Mouse (Mus musculus) midbrain, postnatal 0 days (tissue): ENCODE data around the gene Gpx7. TPM values are rescaled to one million over a fixed set of nuclear protein-coding genes. Genes with fewer than 3 reads are reported as not detected.

ENCODE experiments used
- ATAC-seq: fragments of 200-750 bp; cut with Nextera tagmentation; 2 replicates; pipeline ENCODE4 v1.8.0; 2017; ENCODE audit warnings: moderate number of reproducible peaks, mild to moderate bottlenecking, moderate TSS enrichment, moderate library complexity; ENCODE audit not compliant: low FRiP score
- DNase-seq: peaks from one replicate; pipeline ENCODE4 v3.0.0-alpha.2; 2015; ENCODE audit warnings: low spot score
- H3K27ac ChIP-seq: fragments of 300-500 bp; sonication (generic); 2 replicates; pipeline ENCODE4 v1.5.1; 2014; ENCODE audit warnings: low read depth, mild to moderate bottlenecking, low read length, mixed read lengths
- H3K27me3 ChIP-seq: fragments of 300-500 bp; sonication (generic); 2 replicates; pipeline ENCODE4 v1.6.1; 2014; ENCODE audit warnings: low read length, control low read depth, mixed read lengths; ENCODE audit not compliant: insufficient read depth
- H3K36me3 ChIP-seq: fragments of 300-500 bp; sonication (generic); 2 replicates; pipeline ENCODE4 v1.6.1; 2014; ENCODE audit warnings: low read length, control low read depth, mixed read lengths; ENCODE audit not compliant: insufficient read depth
- H3K4me1 ChIP-seq: fragments of 300-500 bp; sonication (generic); 2 replicates; pipeline ENCODE4 v1.6.1; 2014; ENCODE audit warnings: mild to moderate bottlenecking, control low read depth, antibody characterized with exemption, low read length, mixed read lengths; ENCODE audit not compliant: insufficient read depth
- H3K4me2 ChIP-seq: fragments of 300-500 bp; sonication (generic); 2 replicates; pipeline ENCODE4 v1.6.1; 2014; ENCODE audit warnings: low read depth, mild to moderate bottlenecking, low read length, mixed read lengths; ENCODE audit not compliant: poor library complexity, severe bottlenecking
- H3K4me3 ChIP-seq: fragments of 300-500 bp; sonication (generic); 2 replicates; pipeline ENCODE4 v1.5.1; 2014; ENCODE audit warnings: low read depth, mild to moderate bottlenecking, low read length, moderate library complexity
- H3K9ac ChIP-seq: fragments of 300-500 bp; sonication (generic); replicated peaks from 2 replicates; pipeline ENCODE4 v1.6.1; 2014; ENCODE audit warnings: mild to moderate bottlenecking, low read length, moderate library complexity, mixed read lengths; ENCODE audit not compliant: poor library complexity, severe bottlenecking
- H3K9me3 ChIP-seq: fragments of 300-500 bp; sonication (generic); 2 replicates; pipeline ENCODE4 v1.6.1; 2016; ENCODE audit warnings: low read length, control low read depth
- CTCF ChIP-seq: IDR thresholded peaks from 2 replicates; pipeline ENCODE4 v1.5.1; 2016; ENCODE audit warnings: antibody characterized with exemption, mild to moderate bottlenecking
- WGBS: fragments of 180-500 bp; shearing (Covaris S2); extraction: QIAGEN DNeasy Blood & Tissue Kit; methylation state at CpG from one replicate; pipeline ENCODE4 v1.1.7; 2014; 5-methylcytosine and 5-hydroxymethylcytosine counted together
- polyA plus RNA-seq: library from polyadenylated mRNA; unstranded; fragments of >200 nt; fragmentation: Nextera tagmentation; extraction: Ambion mirVana; gene quantifications from 2 replicates; pipeline ENCODE4 v1.2.1, GENCODE M21; 2015
- total RNA-seq: library from RNA; depleted of rRNA; stranded (reverse); fragments of >200 nt; gene quantifications from 2 replicates; pipeline ENCODE4 v1.2.3, GENCODE M21; 2014; rRNA removed

Gene Gpx7
- total RNA-seq (27.7 and 52.2 TPM in 2 replicates), polyA plus RNA-seq (35.1 and 37.5 TPM in 2 replicates)

- ATAC-seq (0 out of 2 replicates have a peak, but pooled peaks have one; percentile 35), DNase-seq (no peak)
- 0 out of 2 replicates have a peak, but pooled peaks cover 2% of the 10 kb centered on the region for H3K4me1 ChIP-seq
- H3K36me3 ChIP-seq = no peaks in the 10 kb centered on the region
- WGBS = 10% methylated on average over 15 of the region's 15 CpGs
- TF ChIP-seq CTCF = no peak
- H3K9me3 ChIP-seq = no peaks in the 10 kb centered on the region
- peak within 1 kb of the TSS; percentile 67 for H3K27ac ChIP-seq
- peak within 1 kb of the TSS; percentile 48 for H3K4me3 ChIP-seq
- peak within 1 kb of the TSS; percentile 76 for H3K4me2 ChIP-seq
- no peaks in the 10 kb centered on the region for H3K27me3 ChIP-seq
- peak within 1 kb of the TSS; percentile 56 for H3K9ac ChIP-seq
Measured at GRCm38 (mm10) chr4:108406861-108407401, at the start of gene Gpx7. TSS of gene Gpx7 (minus strand) at chr4:108406961.

- 87% methylated on average over 2 of the region's 2 CpGs for WGBS
- DNase-seq (no peak), ATAC-seq (no peak)
- no peak overlapping the region for H3K4me2 ChIP-seq
- H3K27ac ChIP-seq = no peak overlapping the region
- no peak for TF ChIP-seq CTCF
- H3K9ac ChIP-seq = no peak overlapping the region
- H3K27me3 ChIP-seq = no peaks in the 10 kb centered on the region
- no peaks in the 10 kb centered on the region for H3K36me3 ChIP-seq
- H3K9me3 ChIP-seq = no peaks in the 10 kb centered on the region
- no peak overlapping the region for H3K4me3 ChIP-seq
- H3K4me1 ChIP-seq = peaks cover 4% of the 10 kb centered on the region; the same call in 1 of the 2 replicates
Measured at GRCm38 (mm10) chr4:108456028-108456427, 49.3 kb upstream of the Gpx7 start.

GRCm38 (mm10) chr4:108448091-108448490 is 41.3 kb upstream of the Gpx7 start:
- H3K4me1 ChIP-seq = no peaks in the 10 kb centered on the region
- no peaks in the 10 kb centered on the region for H3K36me3 ChIP-seq
- H3K9ac ChIP-seq = no peak overlapping the region
- H3K4me2 ChIP-seq = no peak overlapping the region
- TF ChIP-seq CTCF = no peak
- no peak overlapping the region for H3K4me3 ChIP-seq
- ATAC-seq (no peak), DNase-seq (no peak)
- H3K9me3 ChIP-seq = no peaks in the 10 kb centered on the region
- H3K27me3 ChIP-seq = no peaks in the 10 kb centered on the region
- WGBS = 79% methylated on average over 7 of the region's 7 CpGs
- H3K27ac ChIP-seq = no peak overlapping the region

- Histone ChIP-seq H3K27me3 (no peaks in the 10 kb centered on the region), H3K36me3 (no peaks in the 10 kb centered on the region), H3K4me3 (no peak overlapping the region), H3K4me1 (no peaks in the 10 kb centered on the region), H3K4me2 (no peak overlapping the region), H3K9ac (no peak overlapping the region), H3K27ac (no peak overlapping the region), H3K9me3 (no peaks in the 10 kb centered on the region)
- no peak for TF ChIP-seq CTCF
- 78% methylated on average over 6 of the region's 6 CpGs for WGBS
- DNase-seq (no peak), ATAC-seq (no peak)
Measured at GRCm38 (mm10) chr4:108438082-108438840, 31.5 kb upstream of the Gpx7 start.

GRCm38 (mm10) chr4:108436225-108436624 is 29.5 kb upstream of the Gpx7 start:
- DNase-seq (no peak), ATAC-seq (no peak)
- 73% methylated on average over 1 of the region's 1 CpGs for WGBS
- Histone ChIP-seq H3K4me2 (no peak overlapping the region), H3K4me1 (peaks cover 5% of the 10 kb centered on the region; the same call in 1 of the 2 replicates), H3K9me3 (no peaks in the 10 kb centered on the region), H3K4me3 (no peak overlapping the region), H3K27me3 (no peaks in the 10 kb centered on the region), H3K36me3 (no peaks in the 10 kb centered on the region), H3K27ac (no peak overlapping the region), H3K9ac (no peak overlapping the region)
- TF ChIP-seq CTCF = no peak

- no peaks in the 10 kb centered on the region for H3K9me3 ChIP-seq
- H3K27ac ChIP-seq = no peak overlapping the region
- no peak overlapping the region for H3K9ac ChIP-seq
- H3K27me3 ChIP-seq = no peaks in the 10 kb centered on the region
- no peaks in the 10 kb centered on the region for H3K36me3 ChIP-seq
- 76% methylated on average over 3 of the region's 3 CpGs for WGBS
- no peak for TF ChIP-seq CTCF
- DNase-seq (no peak), ATAC-seq (no peak)
- H3K4me3 ChIP-seq = no peak overlapping the region
- H3K4me1 ChIP-seq = peaks cover 10% of the 10 kb centered on the region; the same call in 1 of the 2 replicates
- no peak overlapping the region for H3K4me2 ChIP-seq
Measured at GRCm38 (mm10) chr4:108435646-108436045, 28.9 kb upstream of the Gpx7 start.
